8 mouse cellular contexts compared by ENCODE assay signal in the genomic region with DNA sequence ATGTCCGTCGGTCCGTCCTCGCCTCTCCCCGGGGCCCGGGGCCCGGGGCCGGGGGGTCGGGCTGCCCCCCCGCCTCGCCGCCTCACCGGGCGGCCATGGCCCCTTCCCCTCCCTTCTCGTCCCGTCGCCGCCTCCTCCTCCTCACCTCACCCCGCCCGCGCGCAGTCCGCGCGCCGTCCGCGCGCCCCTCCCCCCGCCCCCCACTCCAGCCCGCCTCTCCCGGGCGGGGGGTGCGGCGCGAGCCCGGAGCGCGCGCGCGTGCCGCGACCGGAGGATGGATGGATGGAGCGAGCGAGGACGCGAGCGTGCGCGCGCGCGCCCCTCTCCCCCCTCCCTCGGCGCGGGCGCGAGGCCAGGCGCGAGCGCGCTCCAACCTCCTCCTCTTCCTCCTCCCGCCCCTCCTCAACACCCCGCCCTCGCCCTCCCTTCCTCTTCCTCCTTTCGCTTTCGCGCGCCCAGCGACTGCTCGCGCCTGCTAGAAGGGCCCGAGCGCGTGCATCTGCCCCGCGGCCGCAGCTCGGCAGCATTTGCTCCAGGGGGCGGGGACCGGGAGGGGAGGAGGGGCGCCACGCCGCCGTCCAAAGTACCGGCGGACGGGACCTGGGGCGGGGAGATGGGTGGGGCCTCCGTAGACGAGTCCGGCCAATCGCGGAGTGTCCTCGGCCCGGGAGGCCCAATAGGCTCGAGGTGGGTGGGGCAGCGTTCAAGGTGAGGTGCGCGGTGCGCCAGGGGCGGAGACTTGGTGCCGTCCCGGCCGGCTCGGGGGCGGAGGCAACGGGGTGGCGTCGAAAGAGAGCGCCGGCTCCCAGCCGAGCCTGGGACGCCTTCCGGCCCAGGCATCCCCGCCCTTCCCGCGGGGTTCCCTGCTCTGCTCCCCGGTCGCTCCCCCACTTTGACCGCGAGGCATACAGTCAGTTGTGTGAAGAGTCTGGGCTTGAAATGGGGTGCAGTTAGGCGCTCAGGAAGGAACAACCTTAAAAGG. TPM values are rescaled to one million over a fixed set of nuclear protein-coding genes. Genes with fewer than 3 reads are reported as not detected.
DNase-seq lines count a peak whose midpoint lies in the region; ATAC-seq and TF ChIP-seq lines count a peak whose summit lies in the region.

A gene (minus strand): TSS at position 141 of the 982 bp plus-strand sequence.

- H3K79me2 ChIP-seq in liver, adult 2 months (ENCODE audit: control insufficient read depth, insufficient read depth, low read length): peaks cover 16% of the 10 kb centered on the region; the same call in 1 of the 2 replicates
- peaks cover 9% of the 10 kb centered on the region for H3K79me2 ChIP-seq in myocyte (ENCODE audit: control insufficient read depth, insufficient read depth)

- peak within 1 kb of the TSS; percentile 93 for H3K9ac ChIP-seq in heart, embryonic 11.5 days (ENCODE audit: low read depth, low read length)
- peak within 1 kb of the TSS; percentile 92 for H3K9ac ChIP-seq in kidney, embryonic 16.5 days (replicated peaks; ENCODE audit: low read length)
- peak within 1 kb of the TSS; percentile 96 for H3K9ac ChIP-seq in liver, adult 2 months (ENCODE audit: low read depth, low read length)

- H3K27me3 ChIP-seq in heart, embryonic 11.5 days (ENCODE audit: control insufficient read depth, insufficient read depth, low read length): no peaks in the 10 kb centered on the region
- no peaks in the 10 kb centered on the region for H3K27me3 ChIP-seq in kidney, embryonic 16.5 days (ENCODE audit: insufficient read depth, low read length)
- no peaks in the 10 kb centered on the region for H3K27me3 ChIP-seq in liver, adult 2 months (ENCODE audit: control insufficient read depth, insufficient read depth, low read length)
- H3K27me3 ChIP-seq in myocyte (ENCODE audit: control insufficient read depth, insufficient read depth, insufficient read length): no peaks in the 10 kb centered on the region
- H3K27me3 ChIP-seq in splenic B cell, adult 2 months (ENCODE audit: control insufficient read depth, insufficient read depth, low read length, poor library complexity, severe bottlenecking): no peaks in the 10 kb centered on the region

- H3ac ChIP-seq in myocyte (ENCODE audit: control insufficient read depth, insufficient read length): peak within 1 kb of the TSS; percentile 88

- TF ChIP-seq CTCF in liver, adult 2 months (IDR thresholded peaks at IDR 0.05; ENCODE audit: low read depth, low read length): no peak

- TF ChIP-seq POLR2A in liver, adult 2 months (IDR thresholded peaks at IDR 0.05; ENCODE audit: extremely low read depth, insufficient read depth, low read length): peak; percentile 90
- peak; percentile 76 for TF ChIP-seq POLR2A in myocyte (IDR thresholded peaks at IDR 0.05; ENCODE audit: insufficient read length, low read depth)

- peaks cover 13% of the 10 kb centered on the region for H3K36me3 ChIP-seq in heart, embryonic 11.5 days (ENCODE audit: control insufficient read depth, insufficient read depth, low read length)
- H3K36me3 ChIP-seq in kidney, embryonic 16.5 days (ENCODE audit: insufficient read depth, low read length): peaks cover 23% of the 10 kb centered on the region
- H3K36me3 ChIP-seq in liver, adult 2 months (ENCODE audit: control insufficient read depth, insufficient read depth, low read length): peaks cover 6% of the 10 kb centered on the region; the same call in 1 of the 2 replicates
- peaks cover 20% of the 10 kb centered on the region for H3K36me3 ChIP-seq in myocyte (ENCODE audit: control insufficient read depth, insufficient read depth)
- H3K36me3 ChIP-seq in splenic B cell, adult 2 months (ENCODE audit: control insufficient read depth, insufficient read depth, low read length, poor library complexity, severe bottlenecking): peaks cover 6% of the 10 kb centered on the region; the same call in 1 of the 2 replicates

- H3K4me3 ChIP-seq in heart, embryonic 11.5 days (ENCODE audit: low read depth, low read length): peak within 1 kb of the TSS; percentile 87
- H3K4me3 ChIP-seq in kidney, embryonic 16.5 days (ENCODE audit: low read length): peak within 1 kb of the TSS; percentile 81
- peak within 1 kb of the TSS; percentile 92 for H3K4me3 ChIP-seq in liver, adult 2 months (ENCODE audit: insufficient read depth, low read depth, low read length)
- H3K4me3 ChIP-seq in myocyte: peak within 1 kb of the TSS; percentile 56

- peak; percentile 97 for DNase-seq in B cell, adult 2 months
- peak; percentile 100 for DNase-seq in brain, adult 2 months (ENCODE audit: low read depth, low spot score)
- peak; percentile 90 for DNase-seq in liver, adult 2 months (ENCODE audit: extremely low read depth, low read depth, low spot score)
- peak; percentile 98 for DNase-seq in splenic B cell, adult 2 months (ENCODE audit: low read depth, low spot score)

- H3K4me2 ChIP-seq in heart, embryonic 11.5 days: peak within 1 kb of the TSS; percentile 93
- H3K4me2 ChIP-seq in kidney, embryonic 16.5 days (replicated peaks; ENCODE audit: low read depth, low read length): peak within 1 kb of the TSS; percentile 70
- peak within 1 kb of the TSS; percentile 93 for H3K4me2 ChIP-seq in myocyte (ENCODE audit: low read depth)

- peak; percentile 90 for ATAC-seq in erythroblast, adult 5-6 weeks (replicated peaks; ENCODE audit: low FRiP score, poor library complexity, severe bottlenecking)
- ATAC-seq in heart, embryonic 11.5 days (replicated peaks; ENCODE audit: insufficient number of reproducible peaks, low FRiP score, low TSS enrichment): peak; percentile 94
- ATAC-seq in kidney, embryonic 16.5 days (ENCODE audit: low FRiP score, low TSS enrichment): peak; percentile 96

- WGBS in heart, embryonic 11.5 days (ENCODE audit: insufficient replicate concordance): under 1% methylated on average over 55 of the region's 125 CpGs
- WGBS in kidney, embryonic 16.5 days: 0% methylated on average over 57 of the region's 125 CpGs
- under 1% methylated on average over 94 of the region's 125 CpGs for WGBS in liver, adult 2 months

- H3K27ac ChIP-seq in heart, embryonic 11.5 days (ENCODE audit: low read depth, low read length): peak within 1 kb of the TSS; percentile 99
- H3K27ac ChIP-seq in kidney, embryonic 16.5 days (ENCODE audit: low read length): peak within 1 kb of the TSS; percentile 99
- peak within 1 kb of the TSS; percentile 92 for H3K27ac ChIP-seq in liver, adult 2 months (replicated peaks; ENCODE audit: insufficient read depth, low read depth, low read length)

- 0 out of 2 replicates have a peak, but pooled peaks cover 2% of the 10 kb centered on the region for H3K9me3 ChIP-seq in heart, embryonic 11.5 days (replicated peaks; ENCODE audit: control insufficient read depth, low read length)
- H3K9me3 ChIP-seq in kidney, embryonic 16.5 days (ENCODE audit: low read length): no peaks in the 10 kb centered on the region

- H3K4me1 ChIP-seq in heart, embryonic 11.5 days (ENCODE audit: control insufficient read depth, insufficient read depth, low read length): peaks cover 15% of the 10 kb centered on the region
- H3K4me1 ChIP-seq in kidney, embryonic 16.5 days (ENCODE audit: insufficient read depth, low read length): peaks cover 23% of the 10 kb centered on the region
- H3K4me1 ChIP-seq in liver, adult 2 months (ENCODE audit: control insufficient read depth, insufficient read depth, low read length): peaks cover 14% of the 10 kb centered on the region

TF ChIP-seq in myocyte, 11 proteins besides CTCF, POLR2A, EP300 and RAD21:
- no peak for TF ChIP-seq USF1 (IDR thresholded peaks at IDR 0.05; ENCODE audit: low read depth)
- peak; percentile 12 for TF ChIP-seq E2F4 (IDR thresholded peaks at IDR 0.05; ENCODE audit: insufficient read depth)
- no peak for TF ChIP-seq TCF3 (IDR thresholded peaks at IDR 0.05; ENCODE audit: insufficient read length, low read depth)
- no peak for TF ChIP-seq MAX (IDR thresholded peaks at IDR 0.05; ENCODE audit: low read depth)
- TF ChIP-seq REST (IDR thresholded peaks at IDR 0.05; ENCODE audit: insufficient read depth, insufficient read length): no peak
- no peak for TF ChIP-seq CEBPB (IDR thresholded peaks at IDR 0.05; ENCODE audit: insufficient read depth, poor library complexity, severe bottlenecking)
- TF ChIP-seq TCF12 (IDR thresholded peaks at IDR 0.05; ENCODE audit: insufficient read depth, poor library complexity, severe bottlenecking): no peak
- peak; percentile 53 for TF ChIP-seq SRF (IDR thresholded peaks at IDR 0.05; ENCODE audit: control insufficient read depth, insufficient read length, low read depth)
- TF ChIP-seq POLR2AphosphoS2 (IDR thresholded peaks at IDR 0.05; ENCODE audit: insufficient read length, low read depth): peak; percentile 86
- TF ChIP-seq MYOG (IDR thresholded peaks at IDR 0.05; ENCODE audit: control insufficient read depth in 1 of 3, insufficient read depth in 1 of 3, insufficient read length in 2 of 3, low read depth in 2 of 3): peak in 1 of 3 experiments; percentile 57
- TF ChIP-seq MYOD1 (IDR thresholded peaks at IDR 0.05; ENCODE audit: control insufficient read depth in 1 of 3, insufficient read length in 2 of 3, low read depth in 2 of 3): no peak
TF ChIP-seq in myocyte: peak in this region for 4.

RNA-seq across cellular contexts. Expression of the gene that starts here (rescaled TPM):
- total RNA-seq in erythroblast, adult 5-6 weeks (2015; ENCODE audit: low replicate concordance): 6.3 and 10.4 TPM in 2 replicates
- total RNA-seq in erythroblast, adult 5-6 weeks (2017; ENCODE audit: low replicate concordance): 5.7 and 9.3 TPM in 2 replicates
- polyA plus RNA-seq in heart, embryonic 11.5 days (2014; fragmentation: Nextera tagmentation; extraction: Ambion mirVana): 9.9 and 12.0 TPM in 2 replicates
- 12.4 and 13.3 TPM in 2 replicates for polyA plus RNA-seq in kidney, embryonic 16.5 days (2015; fragmentation: Nextera tagmentation; extraction: Ambion mirVana)
- total RNA-seq in liver, adult 2 months (2014; rRNA removed): 7.1 and 8.5 TPM in 2 replicates
- 16.8 and 20.6 TPM in 2 replicates for polyA plus RNA-seq in liver, adult 2 months (2012; rRNA removed)
- 39.5 TPM for polyA plus RNA-seq in myocyte (2012; fragmentation: generic; extraction: Trizol)

Comparison
In these comparisons a context has a peak if more than half of its experiments do, and no peak if none do; other contexts are left out.
1. Peak in every context shown above with its lines: DNase-seq, ATAC-seq, H3K4me3 ChIP-seq and H3K27ac ChIP-seq.